Mouse (Mus musculus) midbrain, postnatal 0 days (tissue): Measurements from ENCODE around the gene Ranbp9. TPM values are rescaled to one million over a fixed set of nuclear protein-coding genes. Genes with fewer than 3 reads are reported as not detected.

Source experiments
- ATAC-seq: fragments of 200-750 bp; cut with Nextera tagmentation; 2 replicates; pipeline ENCODE4 v1.8.0; 2017; ENCODE audit warnings: moderate number of reproducible peaks, mild to moderate bottlenecking, moderate TSS enrichment, moderate library complexity; ENCODE audit not compliant: low FRiP score
- DNase-seq: peaks from one replicate; pipeline ENCODE4 v3.0.0-alpha.2; 2015; ENCODE audit warnings: low spot score
- H3K27ac ChIP-seq: fragments of 300-500 bp; sonication (generic); 2 replicates; pipeline ENCODE4 v1.5.1; 2014; ENCODE audit warnings: low read depth, mild to moderate bottlenecking, low read length, mixed read lengths
- H3K27me3 ChIP-seq: fragments of 300-500 bp; sonication (generic); 2 replicates; pipeline ENCODE4 v1.6.1; 2014; ENCODE audit warnings: low read length, control low read depth, mixed read lengths; ENCODE audit not compliant: insufficient read depth
- H3K36me3 ChIP-seq: fragments of 300-500 bp; sonication (generic); 2 replicates; pipeline ENCODE4 v1.6.1; 2014; ENCODE audit warnings: low read length, control low read depth, mixed read lengths; ENCODE audit not compliant: insufficient read depth
- H3K4me1 ChIP-seq: fragments of 300-500 bp; sonication (generic); 2 replicates; pipeline ENCODE4 v1.6.1; 2014; ENCODE audit warnings: mild to moderate bottlenecking, control low read depth, antibody characterized with exemption, low read length, mixed read lengths; ENCODE audit not compliant: insufficient read depth
- H3K4me2 ChIP-seq: fragments of 300-500 bp; sonication (generic); 2 replicates; pipeline ENCODE4 v1.6.1; 2014; ENCODE audit warnings: low read depth, mild to moderate bottlenecking, low read length, mixed read lengths; ENCODE audit not compliant: poor library complexity, severe bottlenecking
- H3K4me3 ChIP-seq: fragments of 300-500 bp; sonication (generic); 2 replicates; pipeline ENCODE4 v1.5.1; 2014; ENCODE audit warnings: low read depth, mild to moderate bottlenecking, low read length, moderate library complexity
- H3K9ac ChIP-seq: fragments of 300-500 bp; sonication (generic); replicated peaks from 2 replicates; pipeline ENCODE4 v1.6.1; 2014; ENCODE audit warnings: mild to moderate bottlenecking, low read length, moderate library complexity, mixed read lengths; ENCODE audit not compliant: poor library complexity, severe bottlenecking
- H3K9me3 ChIP-seq: fragments of 300-500 bp; sonication (generic); 2 replicates; pipeline ENCODE4 v1.6.1; 2016; ENCODE audit warnings: low read length, control low read depth
- CTCF ChIP-seq: IDR thresholded peaks from 2 replicates; pipeline ENCODE4 v1.5.1; 2016; ENCODE audit warnings: antibody characterized with exemption, mild to moderate bottlenecking
- WGBS: fragments of 180-500 bp; shearing (Covaris S2); extraction: QIAGEN DNeasy Blood & Tissue Kit; methylation state at CpG from one replicate; pipeline ENCODE4 v1.1.7; 2014; 5-methylcytosine and 5-hydroxymethylcytosine counted together
- polyA plus RNA-seq: library from polyadenylated mRNA; unstranded; fragments of >200 nt; fragmentation: Nextera tagmentation; extraction: Ambion mirVana; gene quantifications from 2 replicates; pipeline ENCODE4 v1.2.1, GENCODE M21; 2015
- total RNA-seq: library from RNA; depleted of rRNA; stranded (reverse); fragments of >200 nt; gene quantifications from 2 replicates; pipeline ENCODE4 v1.2.3, GENCODE M21; 2014; rRNA removed

Gene Ranbp9
- total RNA-seq (43.7 and 51.5 TPM in 2 replicates), polyA plus RNA-seq (9.7 and 11.7 TPM in 2 replicates)

DNA sequence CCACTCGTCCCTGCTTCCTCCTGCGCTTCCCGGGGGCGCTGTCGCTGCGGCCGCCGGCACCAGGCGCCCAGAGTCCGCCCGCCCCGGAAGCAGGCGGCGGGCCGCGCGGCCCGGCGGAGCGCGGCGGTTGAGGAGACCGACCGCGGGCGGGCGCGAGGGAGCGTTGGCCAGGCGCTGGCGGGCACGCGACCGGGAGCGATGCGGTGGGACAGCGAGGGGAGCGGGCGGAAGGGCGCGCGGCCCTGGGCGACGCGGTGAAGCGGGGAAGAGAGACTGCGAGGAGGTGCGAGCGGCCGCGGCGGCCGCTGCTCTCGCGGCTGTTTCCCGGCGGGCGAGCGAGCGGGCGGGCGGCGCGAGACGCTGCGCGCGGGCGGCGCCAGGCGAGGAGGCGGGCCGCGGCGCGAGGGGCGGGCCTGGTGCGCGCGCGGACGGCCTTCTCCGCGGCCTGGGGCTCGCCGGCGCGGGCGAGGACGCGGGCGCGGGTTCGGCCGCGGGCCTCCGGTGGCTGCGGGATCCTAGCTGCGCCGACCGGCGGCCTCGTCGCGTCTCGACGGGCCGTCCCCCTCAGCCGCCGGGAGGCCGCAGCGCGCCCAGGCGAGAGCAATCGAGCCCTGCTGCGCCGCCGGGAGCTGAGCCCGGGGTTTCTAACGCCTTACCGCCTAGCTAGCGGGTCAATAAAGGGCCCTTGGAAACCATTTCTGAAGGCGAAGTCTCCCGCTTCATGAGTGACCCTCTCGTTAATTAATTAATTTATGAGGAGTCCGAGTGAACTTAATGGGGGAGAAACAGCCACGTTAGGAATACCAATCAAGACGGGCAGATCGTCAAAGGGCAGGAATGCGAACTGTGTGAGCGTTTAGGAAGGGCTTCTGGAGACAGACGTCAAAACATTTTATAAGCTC lies at the start of gene Ranbp9:
Gene Ranbp9 (minus strand): TSS at position 326 of the 902 bp plus-strand sequence.
- TF ChIP-seq CTCF, result peak; percentile 20; the same call in 1 of the 2 replicates
- DNase-seq (peak; percentile 85), ATAC-seq (peak; percentile 91)
- Histone ChIP-seq H3K36me3 (no peaks in the 10 kb centered on the region), H3K9me3 (no peaks in the 10 kb centered on the region), H3K4me3 (peak within 1 kb of the TSS; percentile 94), H3K9ac (peak within 1 kb of the TSS; percentile 97), H3K27me3 (no peaks in the 10 kb centered on the region), H3K4me2 (peak within 1 kb of the TSS; percentile 78), H3K4me1 (peaks cover 3% of the 10 kb centered on the region; the same call in 1 of the 2 replicates), H3K27ac (peak within 1 kb of the TSS; percentile 95)
- WGBS, result under 1% methylated on average over 60 of the region's 132 CpGs

GRCm38 (mm10) chr13:43530129-43530831 lies 49.2 kb upstream of the Ranbp9 start:
- no peak for TF ChIP-seq CTCF
- no peak for DNase-seq

GRCm38 (mm10) chr13:43526289-43526688 lies 45.2 kb upstream of the Ranbp9 start:
- no peak overlapping the region for H3K9ac ChIP-seq
- H3K9me3 ChIP-seq, result no peaks in the 10 kb centered on the region
- H3K4me1 ChIP-seq, result peaks cover 18% of the 10 kb centered on the region; the same call in 1 of the 2 replicates
- TF ChIP-seq CTCF, result no peak
- ATAC-seq (no peak), DNase-seq (no peak)
- no peak overlapping the region for H3K4me2 ChIP-seq
- H3K36me3 ChIP-seq, result no peaks in the 10 kb centered on the region
- H3K27me3 ChIP-seq, result no peaks in the 10 kb centered on the region
- WGBS, result 89% methylated on average over 5 of the region's 5 CpGs
- no peak overlapping the region for H3K27ac ChIP-seq
- no peak overlapping the region for H3K4me3 ChIP-seq

More at GRCm38 (mm10) chr13:43530129-43530831, 49.2 kb upstream of the Ranbp9 start:
- Histone ChIP-seq H3K4me1 (peaks cover 8% of the 10 kb centered on the region; the same call in 1 of the 2 replicates), H3K4me2 (no peak overlapping the region), H3K27me3 (no peaks in the 10 kb centered on the region), H3K36me3 (no peaks in the 10 kb centered on the region), H3K4me3 (no peak overlapping the region), H3K9ac (no peak overlapping the region), H3K9me3 (no peaks in the 10 kb centered on the region), H3K27ac (peak overlapping the region; percentile 27)
- ATAC-seq, result no peak
- 40% methylated on average over 14 of the region's 14 CpGs for WGBS

GRCm38 (mm10) chr13:43525363-43526134 lies 44.5 kb upstream of the Ranbp9 start:
- H3K9me3 ChIP-seq, result no peaks in the 10 kb centered on the region
- no peaks in the 10 kb centered on the region for H3K36me3 ChIP-seq
- peaks cover 18% of the 10 kb centered on the region; the same call in 1 of the 2 replicates for H3K4me1 ChIP-seq
- H3K27me3 ChIP-seq, result no peaks in the 10 kb centered on the region
- DNase-seq (peak; percentile 47), ATAC-seq (0 out of 2 replicates have a peak, but pooled peaks have one; percentile 24)
- peak overlapping the region; percentile 51; the same call in 1 of the 2 replicates for H3K27ac ChIP-seq
- WGBS, result 33% methylated on average over 16 of the region's 16 CpGs
- no peak overlapping the region for H3K9ac ChIP-seq
- TF ChIP-seq CTCF, result no peak
- no peak overlapping the region for H3K4me3 ChIP-seq
- no peak overlapping the region for H3K4me2 ChIP-seq

GRCm38 (mm10) chr13:43524491-43525362 lies 43.6 kb upstream of the Ranbp9 start:
- ATAC-seq, result peak; percentile 38; the same call in 1 of the 2 replicates
- Histone ChIP-seq H3K27me3 (no peaks in the 10 kb centered on the region), H3K4me3 (no peak overlapping the region), H3K36me3 (no peaks in the 10 kb centered on the region), H3K9ac (no peak overlapping the region), H3K4me1 (peaks cover 18% of the 10 kb centered on the region; the same call in 1 of the 2 replicates), H3K4me2 (no peak overlapping the region), H3K27ac (no peak overlapping the region), H3K9me3 (no peaks in the 10 kb centered on the region)
- 47% methylated on average over 16 of the region's 16 CpGs for WGBS
- DNase-seq, result peak; percentile 75
- no peak for TF ChIP-seq CTCF
